Mouse (Mus musculus) hindbrain, embryonic 16.5 days (tissue): Measurements from ENCODE around the gene Slbp. TPM values are rescaled to one million over a fixed set of nuclear protein-coding genes. Genes with fewer than 3 reads are reported as not detected.
A peak's percentile ranks its signal among the peaks of the same experiment; 100 is the strongest.

Source experiments
- ATAC-seq: fragments of 200-750 bp; cut with Nextera tagmentation; 2 replicates; pipeline ENCODE4 v1.8.0; 2017; ENCODE audit warnings: moderate TSS enrichment, moderate library complexity
- H3K27ac ChIP-seq: fragments of 300-500 bp; sonication (generic); 2 replicates; pipeline ENCODE4 v1.5.1; 2014; ENCODE audit warnings: low read depth, mild to moderate bottlenecking, control low read depth, low read length, moderate library complexity
- H3K27me3 ChIP-seq: fragments of 300-500 bp; sonication (generic); replicated peaks from 2 replicates; pipeline ENCODE4 v1.6.1; 2014; ENCODE audit warnings: low read length; ENCODE audit not compliant: control insufficient read depth, insufficient read depth
- H3K36me3 ChIP-seq: fragments of 300-500 bp; sonication (generic); 2 replicates; pipeline ENCODE4 v1.6.1; 2014; ENCODE audit warnings: mild to moderate bottlenecking, low read length, moderate library complexity, mixed read lengths; ENCODE audit not compliant: control insufficient read depth, insufficient read depth
- H3K4me1 ChIP-seq: fragments of 300-500 bp; sonication (generic); 2 replicates; pipeline ENCODE4 v1.6.1; 2014; ENCODE audit warnings: low read depth, low read length; ENCODE audit not compliant: control insufficient read depth, insufficient read depth
- H3K4me2 ChIP-seq: fragments of 300-500 bp; sonication (generic); 2 replicates; pipeline ENCODE4 v1.6.1; 2014; ENCODE audit warnings: mild to moderate bottlenecking, low read length, control low read depth, moderate library complexity
- H3K4me3 ChIP-seq: fragments of 300-500 bp; sonication (generic); 2 replicates; pipeline ENCODE4 v1.5.1; 2014; ENCODE audit warnings: mild to moderate bottlenecking, low read length, control low read depth, moderate library complexity
- H3K9ac ChIP-seq: fragments of 300-500 bp; sonication (generic); 2 replicates; pipeline ENCODE4 v1.6.1; 2014; ENCODE audit warnings: low read depth, mild to moderate bottlenecking, control low read depth, low read length, moderate library complexity
- H3K9me3 ChIP-seq: fragments of 300-500 bp; sonication (generic); 2 replicates; pipeline ENCODE4 v1.6.1; 2014; ENCODE audit warnings: mild to moderate bottlenecking, low read length, moderate library complexity; ENCODE audit not compliant: control insufficient read depth
- WGBS: fragments of 180-500 bp; shearing (Covaris S2); extraction: QIAGEN DNeasy Blood & Tissue Kit; methylation state at CpG from one replicate; pipeline ENCODE4 v1.1.7; 2014; 5-methylcytosine and 5-hydroxymethylcytosine counted together
- polyA plus RNA-seq: library from polyadenylated mRNA; unstranded; fragments of >200 nt; fragmentation: Nextera tagmentation; extraction: Ambion mirVana; gene quantifications from 2 replicates; pipeline ENCODE4 v1.2.1, GENCODE M21; 2015

Slbp gene
- polyA plus RNA-seq, 1 experiment from 2014 or later, result 133 TPM

DNA sequence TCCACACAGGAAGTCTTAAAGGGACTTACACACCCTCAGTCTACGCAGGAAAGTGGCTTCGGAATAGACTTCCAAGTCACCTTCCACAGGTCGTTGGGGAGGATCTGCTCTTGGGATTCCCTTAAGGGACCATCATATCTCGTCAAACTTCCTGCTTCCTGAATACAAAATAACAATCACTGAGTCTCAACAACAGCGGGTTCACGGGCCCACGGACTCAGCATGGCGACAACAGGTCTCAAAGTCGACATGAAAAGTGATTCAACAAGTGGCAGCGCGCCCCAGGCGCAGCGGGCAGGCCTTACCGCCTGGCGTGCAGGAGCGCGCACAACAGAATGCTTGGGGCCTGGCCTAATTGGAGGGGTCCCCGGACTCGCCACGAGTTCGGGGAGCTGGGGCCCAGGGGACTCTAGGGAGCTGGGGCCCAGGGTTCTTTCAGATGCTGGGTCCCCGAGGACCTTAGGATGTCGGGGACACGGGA, 23.5 kb downstream of the Slbp start:
- H3K4me1 ChIP-seq, result peaks cover 15% of the 10 kb centered on the region
- no peaks in the 10 kb centered on the region for H3K36me3 ChIP-seq
- H3K9ac ChIP-seq, result peak overlapping the region; percentile 80
- WGBS, result under 1% methylated on average over 24 of the region's 24 CpGs
- H3K4me3 ChIP-seq, result peak overlapping the region; percentile 77
- H3K4me2 ChIP-seq, result peak overlapping the region; percentile 66
- no peaks in the 10 kb centered on the region for H3K27me3 ChIP-seq
- H3K9me3 ChIP-seq, result no peaks in the 10 kb centered on the region
- no peak for ATAC-seq
- peak overlapping the region; percentile 82 for H3K27ac ChIP-seq

GRCm38 (mm10) chr5:33627968-33628367, 24.4 kb downstream of the Slbp start:
- Histone ChIP-seq H3K36me3 (no peaks in the 10 kb centered on the region), H3K4me3 (peak overlapping the region; percentile 4; the same call in 1 of the 2 replicates), H3K4me1 (peaks cover 15% of the 10 kb centered on the region), H3K9me3 (no peaks in the 10 kb centered on the region), H3K27me3 (no peaks in the 10 kb centered on the region), H3K4me2 (peak overlapping the region; percentile 66), H3K9ac (no peak overlapping the region), H3K27ac (peak overlapping the region; percentile 7; the same call in 1 of the 2 replicates)
- ATAC-seq, result no peak
- 37% methylated on average over 4 of the region's 4 CpGs for WGBS

DNA sequence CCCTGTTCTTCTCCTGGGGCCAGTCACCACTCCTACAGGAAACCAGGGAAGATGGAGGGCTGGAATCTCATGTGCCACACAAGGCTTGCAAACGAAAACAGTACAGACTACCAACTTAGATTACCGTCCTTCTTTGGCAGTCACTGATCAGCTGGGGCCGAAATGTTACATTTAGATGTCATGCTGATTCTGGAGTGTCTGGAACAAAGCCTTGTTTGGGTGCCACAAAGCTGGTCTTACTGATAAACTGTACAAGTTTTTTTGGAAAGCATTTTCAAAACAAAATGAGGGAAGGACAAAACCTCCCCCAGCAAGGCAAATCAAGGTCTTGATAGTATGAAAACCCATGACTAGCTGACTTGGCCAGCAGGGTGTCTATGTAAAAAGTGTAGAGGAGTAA, 28.6 kb downstream of the Slbp start:
- no peak overlapping the region for H3K4me2 ChIP-seq
- WGBS, result 68% methylated on average over 3 of the region's 3 CpGs
- no peaks in the 10 kb centered on the region for H3K36me3 ChIP-seq
- no peak overlapping the region for H3K9ac ChIP-seq
- H3K27ac ChIP-seq, result no peak overlapping the region
- H3K4me3 ChIP-seq, result no peak overlapping the region
- peaks cover 9% of the 10 kb centered on the region for H3K4me1 ChIP-seq
- no peaks in the 10 kb centered on the region for H3K9me3 ChIP-seq
- H3K27me3 ChIP-seq, result no peaks in the 10 kb centered on the region
- ATAC-seq, result no peak

DNA sequence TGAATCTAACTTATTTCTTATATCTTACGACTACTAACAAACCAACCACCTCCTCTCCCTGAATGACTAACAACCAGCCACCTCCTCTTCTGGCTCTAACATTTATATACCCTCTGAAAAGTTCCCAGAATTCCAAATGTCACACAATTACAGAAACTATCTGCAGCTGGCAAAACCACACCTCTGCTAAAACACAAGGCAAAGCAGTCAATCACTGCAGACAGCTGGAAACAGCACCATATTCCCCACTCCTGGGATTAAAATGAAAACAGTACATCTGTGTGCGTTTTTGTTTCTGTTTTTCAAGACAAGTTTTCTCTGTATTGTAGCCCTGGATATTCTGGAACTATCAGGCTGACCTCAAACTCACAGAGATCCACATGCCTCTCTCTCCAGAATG, 29.7 kb downstream of the Slbp start:
- Histone ChIP-seq H3K27ac (no peak overlapping the region), H3K4me2 (no peak overlapping the region), H3K27me3 (no peaks in the 10 kb centered on the region), H3K4me1 (no peaks in the 10 kb centered on the region), H3K4me3 (no peak overlapping the region), H3K9me3 (no peaks in the 10 kb centered on the region), H3K36me3 (no peaks in the 10 kb centered on the region), H3K9ac (no peak overlapping the region)
- 88% methylated on average over 2 of the region's 2 CpGs for WGBS
- ATAC-seq, result no peak

DNA sequence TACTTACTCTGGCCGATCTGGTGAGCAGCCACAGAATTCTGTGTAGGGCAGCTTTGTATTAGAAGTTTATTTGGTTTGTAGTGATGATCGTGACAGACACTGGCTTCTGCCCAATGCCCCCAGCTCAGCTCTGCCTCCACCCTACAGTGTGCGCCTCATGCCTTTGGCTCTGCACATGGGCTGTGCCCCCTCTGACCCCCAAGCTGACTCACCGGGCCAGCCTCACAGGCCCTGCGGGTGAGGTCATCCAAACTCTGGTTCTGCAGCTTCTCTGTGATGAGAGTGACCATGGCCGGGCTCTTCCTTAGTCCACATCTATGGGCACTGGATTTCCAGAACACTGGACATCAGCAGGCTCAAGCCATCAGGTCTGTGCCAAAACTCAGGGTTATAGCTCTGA, 38.0 kb downstream of the Slbp start:
- no peak for ATAC-seq
- H3K9me3 ChIP-seq, result no peaks in the 10 kb centered on the region
- H3K27me3 ChIP-seq, result no peaks in the 10 kb centered on the region
- H3K4me2 ChIP-seq, result no peak overlapping the region
- H3K4me1 ChIP-seq, result no peaks in the 10 kb centered on the region
- no peak overlapping the region for H3K27ac ChIP-seq
- 90% methylated on average over 6 of the region's 6 CpGs for WGBS
- H3K36me3 ChIP-seq, result 0 out of 2 replicates have a peak, but pooled peaks cover 2% of the 10 kb centered on the region
- H3K9ac ChIP-seq, result no peak overlapping the region
- no peak overlapping the region for H3K4me3 ChIP-seq

DNA sequence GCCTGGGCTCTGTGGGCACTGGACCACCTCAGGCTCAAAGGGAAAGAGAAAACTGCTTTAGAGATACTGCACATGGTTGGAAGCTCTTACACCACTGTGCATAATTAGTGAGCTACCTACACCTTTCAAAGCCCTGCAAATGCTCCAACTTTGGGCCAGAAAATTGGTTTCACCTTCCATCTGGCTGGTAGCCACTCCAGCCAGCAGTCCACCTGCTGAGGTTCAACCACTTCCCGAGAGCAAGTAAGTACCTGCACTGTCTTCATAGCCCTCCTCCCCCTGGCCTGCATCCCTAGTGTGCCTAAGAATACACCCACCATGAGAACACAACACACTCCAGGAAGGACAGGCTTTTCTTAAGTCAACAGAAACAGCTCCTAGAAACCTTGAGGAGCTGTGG, 40.6 kb downstream of the Slbp start:
- no peak overlapping the region for H3K9ac ChIP-seq
- no peaks in the 10 kb centered on the region for H3K27me3 ChIP-seq
- 0 out of 2 replicates have a peak, but pooled peaks cover 6% of the 10 kb centered on the region for H3K36me3 ChIP-seq
- no peak overlapping the region for H3K27ac ChIP-seq
- no peak overlapping the region for H3K4me3 ChIP-seq
- no peak overlapping the region for H3K4me2 ChIP-seq
- H3K4me1 ChIP-seq, result no peaks in the 10 kb centered on the region
- no peaks in the 10 kb centered on the region for H3K9me3 ChIP-seq
- no peak for ATAC-seq
- WGBS, result 100% methylated on average over 1 of the region's 1 CpGs

GRCm38 (mm10) chr5:33609226-33609625, 43.1 kb downstream of the Slbp start:
- ATAC-seq, result no peak
- H3K4me1 ChIP-seq, result no peaks in the 10 kb centered on the region
- H3K9me3 ChIP-seq, result no peaks in the 10 kb centered on the region
- no peak overlapping the region for H3K4me3 ChIP-seq
- H3K36me3 ChIP-seq, result 0 out of 2 replicates have a peak, but pooled peaks cover 6% of the 10 kb centered on the region
- H3K9ac ChIP-seq, result no peak overlapping the region
- no peak overlapping the region for H3K27ac ChIP-seq
- H3K4me2 ChIP-seq, result no peak overlapping the region
- H3K27me3 ChIP-seq, result no peaks in the 10 kb centered on the region
- WGBS, result 89% methylated on average over 1 of the region's 1 CpGs

GRCm38 (mm10) chr5:33607434-33607833, 44.9 kb downstream of the Slbp start:
- no peak overlapping the region for H3K4me3 ChIP-seq
- H3K9ac ChIP-seq, result no peak overlapping the region
- 98% methylated on average over 15 of the region's 15 CpGs for WGBS
- no peaks in the 10 kb centered on the region for H3K4me1 ChIP-seq
- no peak overlapping the region for H3K4me2 ChIP-seq
- H3K27ac ChIP-seq, result no peak overlapping the region
- ATAC-seq, result no peak
- 0 out of 2 replicates have a peak, but pooled peaks cover 6% of the 10 kb centered on the region for H3K36me3 ChIP-seq
- H3K27me3 ChIP-seq, result no peaks in the 10 kb centered on the region
- H3K9me3 ChIP-seq, result no peaks in the 10 kb centered on the region

GRCm38 (mm10) chr5:33606631-33607030, 45.7 kb downstream of the Slbp start:
- Histone ChIP-seq H3K4me1 (no peaks in the 10 kb centered on the region), H3K36me3 (0 out of 2 replicates have a peak, but pooled peaks cover 6% of the 10 kb centered on the region), H3K4me2 (no peak overlapping the region), H3K27me3 (no peaks in the 10 kb centered on the region), H3K9me3 (no peaks in the 10 kb centered on the region), H3K9ac (no peak overlapping the region), H3K4me3 (no peak overlapping the region), H3K27ac (no peak overlapping the region)
- ATAC-seq, result peak; percentile 61; the same call in 1 of the 2 replicates
- WGBS, result 76% methylated on average over 7 of the region's 7 CpGs
